Mouse (Mus musculus): ENCODE data around the gene Fam111a. TPM values are rescaled to one million over a fixed set of nuclear protein-coding genes. Genes with fewer than 3 reads are reported as not detected.

Fam111a gene
- polyA plus RNA-seq, 1 experiment from 2014 or later = 5.1 TPM

DNA sequence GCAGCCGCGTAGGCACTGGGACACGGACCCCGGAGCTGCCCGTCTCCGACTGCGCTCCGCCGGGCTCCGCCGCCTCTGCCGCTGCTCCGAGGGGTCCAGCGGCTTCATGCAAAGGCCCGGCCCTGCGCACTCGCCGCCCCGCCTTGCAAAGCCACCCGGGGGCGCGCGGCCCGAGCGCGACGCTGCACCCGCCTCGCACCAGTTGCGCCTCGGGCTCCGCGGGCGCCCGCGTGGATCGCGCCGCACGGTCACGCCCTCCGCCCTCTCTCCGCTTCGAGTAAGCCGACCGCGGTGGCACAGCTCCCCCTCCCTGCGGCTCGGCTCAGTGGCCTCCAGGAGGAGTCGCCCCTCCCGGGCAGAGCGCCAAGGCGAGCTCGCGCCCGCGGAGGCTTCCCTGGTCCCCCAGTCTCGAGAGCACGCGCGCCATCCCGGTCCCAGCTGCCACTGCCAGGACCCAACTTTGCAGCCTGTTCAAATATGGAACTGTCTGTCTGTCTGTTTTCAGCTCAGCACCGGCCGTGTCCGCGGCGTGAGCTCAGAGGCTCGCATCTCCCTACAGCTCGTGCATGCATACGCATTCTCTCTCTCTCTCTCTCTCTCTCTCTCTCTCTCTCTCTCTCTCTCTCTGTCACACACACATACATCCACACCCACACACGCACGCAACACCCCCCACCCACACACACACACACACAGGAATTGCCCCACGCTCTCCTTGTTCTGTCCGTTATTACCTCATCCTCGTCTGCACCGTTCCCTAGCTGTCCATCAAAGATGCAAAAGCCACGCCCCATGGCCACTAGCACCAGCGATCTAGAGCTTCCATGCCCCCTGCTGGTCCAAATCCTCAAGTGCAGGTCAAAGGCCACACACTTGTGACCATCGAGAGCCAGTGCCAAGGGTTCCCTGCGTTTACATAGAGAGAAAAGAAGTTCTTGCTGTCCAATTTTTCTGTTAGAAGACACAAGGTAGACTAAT lies 43.9 kb upstream of the Fam111a start, which contains the start of gene Dtx4:
TSS of gene Dtx4 (minus strand) at position 85 of the 978 bp plus-strand sequence.
- Histone ChIP-seq H3K27ac (ENCODE audit: low read depth, low read length) (peak within 1 kb of the TSS; percentile 95), H3K27me3 (ENCODE audit: control insufficient read depth, insufficient read depth, low read length) (no peaks in the 10 kb centered on the region), H3K36me3 (ENCODE audit: control insufficient read depth, insufficient read depth, low read length) (no peaks in the 10 kb centered on the region), H3K9ac (replicated peaks; ENCODE audit: low read depth, low read length) (peak within 1 kb of the TSS; percentile 95), H3K4me1 (ENCODE audit: control insufficient read depth, insufficient read depth, low read length) (peaks cover 9% of the 10 kb centered on the region; the same call in 1 of the 2 replicates), H3K4me3 (ENCODE audit: low read depth, low read length) (peak within 1 kb of the TSS; percentile 92), H3K9me3 (ENCODE audit: control insufficient read depth, low read length) (no peaks in the 10 kb centered on the region), H3K4me2 (ENCODE audit: low read depth, low read length) (peak within 1 kb of the TSS; percentile 70)
- under 1% methylated on average over 62 of the region's 80 CpGs for WGBS
- ATAC-seq (ENCODE audit: low read depth) = peak; percentile 93

DNA sequence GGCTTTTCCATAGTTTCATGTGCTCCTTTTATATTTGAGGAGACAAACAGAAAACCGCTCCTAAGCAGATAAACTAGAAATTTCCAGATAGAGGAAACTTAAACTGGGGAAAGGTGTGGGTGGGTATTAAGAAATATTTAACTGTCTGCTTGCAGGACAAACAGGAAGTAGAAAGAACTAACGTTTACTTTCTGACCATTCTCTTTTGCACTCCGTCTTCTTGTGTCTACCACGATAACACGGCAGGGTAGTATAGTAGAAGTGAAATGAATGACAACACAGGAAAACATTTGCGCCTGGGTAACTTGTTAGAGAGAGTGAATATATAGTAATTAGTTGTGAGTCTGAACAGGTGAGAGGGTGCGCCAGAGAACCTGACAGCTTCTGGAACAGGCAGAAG lies 42.8 kb upstream of the Fam111a start:
- Histone ChIP-seq H3K9ac (replicated peaks; ENCODE audit: low read depth, low read length) (no peak overlapping the region), H3K4me1 (ENCODE audit: control insufficient read depth, insufficient read depth, low read length) (peaks cover 9% of the 10 kb centered on the region; the same call in 1 of the 2 replicates), H3K4me3 (ENCODE audit: low read depth, low read length) (no peak overlapping the region), H3K27ac (ENCODE audit: low read depth, low read length) (no peak overlapping the region), H3K36me3 (ENCODE audit: control insufficient read depth, insufficient read depth, low read length) (no peaks in the 10 kb centered on the region), H3K27me3 (ENCODE audit: control insufficient read depth, insufficient read depth, low read length) (no peaks in the 10 kb centered on the region), H3K9me3 (ENCODE audit: control insufficient read depth, low read length) (no peaks in the 10 kb centered on the region), H3K4me2 (ENCODE audit: low read depth, low read length) (no peak overlapping the region)
- 92% methylated on average over 7 of the region's 7 CpGs for WGBS
- ATAC-seq (ENCODE audit: low read depth) = no peak

DNA sequence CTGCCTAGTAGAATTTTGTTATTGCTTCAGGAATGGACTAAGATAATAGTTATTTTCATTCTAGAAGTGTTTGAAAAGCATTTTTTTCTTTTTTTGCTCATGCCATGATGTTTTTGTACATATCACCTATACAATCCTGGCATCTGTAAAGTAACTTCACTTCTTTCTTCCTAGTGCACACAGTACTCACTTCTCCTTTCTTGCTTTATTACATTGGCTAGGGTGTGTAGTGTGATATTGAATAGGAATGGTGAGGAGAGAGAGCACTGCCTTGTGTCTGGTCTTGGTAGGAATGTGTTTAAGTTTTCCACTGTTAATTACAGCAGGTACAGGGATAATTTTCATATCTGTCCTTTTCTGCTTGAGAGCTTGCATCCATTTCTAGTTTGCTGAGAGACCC lies 30.9 kb upstream of the Fam111a start:
- H3K4me1 ChIP-seq (ENCODE audit: control insufficient read depth, insufficient read depth, low read length) = no peaks in the 10 kb centered on the region
- H3K27ac ChIP-seq (ENCODE audit: low read depth, low read length) = no peak overlapping the region
- no peak for ATAC-seq (ENCODE audit: low read depth)
- H3K36me3 ChIP-seq (ENCODE audit: control insufficient read depth, insufficient read depth, low read length) = no peaks in the 10 kb centered on the region
- no peaks in the 10 kb centered on the region for H3K9me3 ChIP-seq (ENCODE audit: control insufficient read depth, low read length)
- no peak overlapping the region for H3K9ac ChIP-seq (replicated peaks; ENCODE audit: low read depth, low read length)
- H3K27me3 ChIP-seq (ENCODE audit: control insufficient read depth, insufficient read depth, low read length) = no peaks in the 10 kb centered on the region
- no peak overlapping the region for H3K4me2 ChIP-seq (ENCODE audit: low read depth, low read length)
- H3K4me3 ChIP-seq (ENCODE audit: low read depth, low read length) = no peak overlapping the region

DNA sequence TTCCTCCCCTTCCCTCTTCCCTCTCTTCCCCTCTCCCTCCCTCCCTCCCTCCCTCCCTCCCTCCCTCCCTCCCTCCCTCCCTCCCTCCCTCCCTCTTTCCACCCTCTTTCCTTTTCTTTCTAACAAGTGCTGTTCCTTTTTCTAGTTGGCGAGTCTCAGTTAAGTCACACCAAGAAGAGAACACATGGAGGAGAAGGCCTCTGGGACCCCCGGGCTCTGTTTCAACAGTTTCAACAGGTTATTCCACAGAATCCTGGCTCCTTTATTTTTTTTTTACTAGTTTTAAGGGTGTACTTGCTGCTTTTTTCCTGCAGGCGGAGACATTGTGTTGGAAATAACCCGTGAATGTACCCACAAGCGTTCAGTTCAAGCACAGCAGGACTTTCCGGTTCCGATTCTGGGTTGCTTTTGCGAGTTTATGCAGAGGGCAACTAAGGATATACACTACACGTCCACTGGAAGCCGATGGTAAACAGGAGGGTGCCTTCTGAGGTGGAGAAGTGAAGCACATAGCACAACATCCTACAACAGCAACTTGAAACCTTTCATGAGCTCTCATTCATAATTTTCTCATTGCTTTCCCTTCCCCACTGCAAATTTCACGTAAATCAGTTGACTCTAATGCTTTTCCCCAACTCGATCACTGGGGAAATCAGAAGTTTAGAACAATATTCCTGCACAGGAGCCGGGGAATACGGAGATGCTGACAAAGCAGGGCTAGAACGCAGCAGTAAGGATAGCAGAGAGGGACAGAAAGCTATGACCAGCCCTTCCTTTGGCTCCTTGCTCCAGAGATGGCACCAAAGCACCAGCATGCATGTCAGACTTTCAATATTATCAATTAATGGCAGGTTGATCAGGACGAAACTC lies 27.6 kb upstream of the Fam111a start:
- H3K9me3 ChIP-seq (ENCODE audit: control insufficient read depth, low read length) = no peaks in the 10 kb centered on the region
- peak overlapping the region; percentile 54 for H3K9ac ChIP-seq (replicated peaks; ENCODE audit: low read depth, low read length)
- H3K4me1 ChIP-seq (ENCODE audit: control insufficient read depth, insufficient read depth, low read length) = no peaks in the 10 kb centered on the region
- no peaks in the 10 kb centered on the region for H3K27me3 ChIP-seq (ENCODE audit: control insufficient read depth, insufficient read depth, low read length)
- peak overlapping the region; percentile 43 for H3K4me3 ChIP-seq (ENCODE audit: low read depth, low read length)
- H3K36me3 ChIP-seq (ENCODE audit: control insufficient read depth, insufficient read depth, low read length) = no peaks in the 10 kb centered on the region
- WGBS = 2% methylated on average over 16 of the region's 16 CpGs
- H3K4me2 ChIP-seq (ENCODE audit: low read depth, low read length) = peak overlapping the region; percentile 63
- H3K27ac ChIP-seq (ENCODE audit: low read depth, low read length) = no peak overlapping the region
- ATAC-seq (ENCODE audit: low read depth) = peak; percentile 91

DNA sequence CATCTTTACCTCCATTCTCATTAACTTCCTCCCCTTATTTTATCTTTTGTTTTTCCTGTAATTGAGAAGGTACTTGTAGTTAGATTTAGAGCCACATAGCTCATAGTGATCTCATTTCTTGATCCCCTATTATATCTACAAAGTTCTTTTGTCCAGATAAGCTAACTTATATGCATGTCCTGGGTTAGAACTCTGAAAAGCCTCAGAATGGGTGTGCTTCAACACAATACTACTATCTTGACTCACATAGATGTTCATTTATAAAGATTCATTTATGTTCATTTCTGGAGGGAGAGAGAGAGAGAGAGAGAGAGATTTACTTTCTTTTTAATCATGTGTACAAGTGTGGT lies 27.0 kb upstream of the Fam111a start:
- H3K4me2 ChIP-seq (ENCODE audit: low read depth, low read length) = peak overlapping the region; percentile 63
- H3K4me1 ChIP-seq (ENCODE audit: control insufficient read depth, insufficient read depth, low read length) = no peaks in the 10 kb centered on the region
- no peak overlapping the region for H3K27ac ChIP-seq (ENCODE audit: low read depth, low read length)
- no peaks in the 10 kb centered on the region for H3K27me3 ChIP-seq (ENCODE audit: control insufficient read depth, insufficient read depth, low read length)
- H3K36me3 ChIP-seq (ENCODE audit: control insufficient read depth, insufficient read depth, low read length) = no peaks in the 10 kb centered on the region
- peak overlapping the region; percentile 54 for H3K9ac ChIP-seq (replicated peaks; ENCODE audit: low read depth, low read length)
- peak overlapping the region; percentile 43; the same call in 1 of the 2 replicates for H3K4me3 ChIP-seq (ENCODE audit: low read depth, low read length)
- H3K9me3 ChIP-seq (ENCODE audit: control insufficient read depth, low read length) = no peaks in the 10 kb centered on the region
- peak; percentile 10; the same call in 1 of the 2 replicates for ATAC-seq (ENCODE audit: low read depth)

DNA sequence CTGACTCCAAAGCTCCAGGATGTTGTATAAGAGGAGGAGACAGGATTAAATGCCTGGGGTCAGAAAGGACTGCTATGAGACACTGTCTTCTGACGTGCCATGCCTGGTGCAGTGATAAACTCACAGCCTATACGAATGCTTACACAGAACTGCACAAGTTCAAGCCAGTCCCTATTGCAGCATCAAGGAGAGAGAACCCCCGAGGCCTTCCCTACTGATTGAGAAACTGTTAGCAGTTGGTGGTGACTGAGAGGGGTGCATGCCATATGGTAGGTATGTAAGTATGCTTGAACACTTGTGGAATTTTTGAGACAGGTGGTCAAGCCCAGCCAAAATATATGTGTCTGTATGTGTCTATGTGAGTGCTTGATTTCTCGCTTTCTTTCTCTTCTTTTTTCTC lies 22.2 kb upstream of the Fam111a start:
- ATAC-seq (ENCODE audit: low read depth) = no peak
- Histone ChIP-seq H3K4me2 (ENCODE audit: low read depth, low read length) (no peak overlapping the region), H3K9ac (replicated peaks; ENCODE audit: low read depth, low read length) (no peak overlapping the region), H3K27ac (ENCODE audit: low read depth, low read length) (no peak overlapping the region), H3K9me3 (ENCODE audit: control insufficient read depth, low read length) (no peaks in the 10 kb centered on the region), H3K4me3 (ENCODE audit: low read depth, low read length) (no peak overlapping the region), H3K36me3 (ENCODE audit: control insufficient read depth, insufficient read depth, low read length) (no peaks in the 10 kb centered on the region), H3K4me1 (ENCODE audit: control insufficient read depth, insufficient read depth, low read length) (no peaks in the 10 kb centered on the region), H3K27me3 (ENCODE audit: control insufficient read depth, insufficient read depth, low read length) (no peaks in the 10 kb centered on the region)
- 63% methylated on average over 4 of the region's 4 CpGs for WGBS

DNA sequence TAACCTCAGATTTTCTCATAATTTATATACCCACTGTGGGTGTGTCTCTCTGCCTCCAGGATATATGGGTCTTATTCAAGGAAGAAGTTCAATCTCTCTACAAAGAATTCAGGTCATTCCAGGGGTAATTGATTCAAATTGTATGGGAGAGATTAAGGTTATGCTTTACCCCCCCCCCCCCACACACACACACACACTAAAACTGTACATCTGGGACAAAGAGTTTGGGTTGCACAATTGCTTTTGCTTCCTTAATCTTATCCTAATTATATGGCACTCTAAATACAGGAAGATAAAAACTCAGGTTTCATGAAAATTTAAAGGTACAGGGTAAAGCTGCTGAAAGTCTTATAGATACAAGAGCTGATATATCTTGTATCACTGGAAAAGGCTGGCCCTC lies 8.4 kb upstream of the Fam111a start:
- Histone ChIP-seq H3K36me3 (ENCODE audit: control insufficient read depth, insufficient read depth, low read length) (no peaks in the 10 kb centered on the region), H3K27ac (ENCODE audit: low read depth, low read length) (no peak overlapping the region), H3K9ac (replicated peaks; ENCODE audit: low read depth, low read length) (no peak overlapping the region), H3K4me3 (ENCODE audit: low read depth, low read length) (no peak overlapping the region), H3K27me3 (ENCODE audit: control insufficient read depth, insufficient read depth, low read length) (no peaks in the 10 kb centered on the region), H3K4me1 (ENCODE audit: control insufficient read depth, insufficient read depth, low read length) (no peaks in the 10 kb centered on the region), H3K9me3 (ENCODE audit: control insufficient read depth, low read length) (no peaks in the 10 kb centered on the region), H3K4me2 (ENCODE audit: low read depth, low read length) (no peak overlapping the region)
- ATAC-seq (ENCODE audit: low read depth) = no peak

DNA sequence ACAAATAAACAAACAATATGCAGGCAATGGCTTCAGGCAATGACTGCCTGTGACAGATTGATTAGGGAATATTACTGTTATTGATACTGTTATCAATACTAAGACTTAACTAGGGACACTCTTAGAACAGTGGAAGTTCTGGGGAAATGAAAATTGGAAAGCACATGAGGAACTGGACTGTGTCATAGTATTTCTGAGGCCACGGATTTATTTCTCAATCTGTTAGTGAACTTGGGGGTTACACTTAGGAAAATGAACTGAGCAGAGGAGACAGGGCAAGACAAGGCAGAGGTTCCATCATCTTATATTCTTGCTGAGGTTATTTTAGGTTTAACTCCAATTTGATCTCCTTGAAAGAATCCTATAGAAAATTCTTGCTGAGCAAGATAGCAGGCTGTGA lies 5.6 kb upstream of the Fam111a start:
- WGBS = 89% methylated on average over 1 of the region's 1 CpGs

DNA sequence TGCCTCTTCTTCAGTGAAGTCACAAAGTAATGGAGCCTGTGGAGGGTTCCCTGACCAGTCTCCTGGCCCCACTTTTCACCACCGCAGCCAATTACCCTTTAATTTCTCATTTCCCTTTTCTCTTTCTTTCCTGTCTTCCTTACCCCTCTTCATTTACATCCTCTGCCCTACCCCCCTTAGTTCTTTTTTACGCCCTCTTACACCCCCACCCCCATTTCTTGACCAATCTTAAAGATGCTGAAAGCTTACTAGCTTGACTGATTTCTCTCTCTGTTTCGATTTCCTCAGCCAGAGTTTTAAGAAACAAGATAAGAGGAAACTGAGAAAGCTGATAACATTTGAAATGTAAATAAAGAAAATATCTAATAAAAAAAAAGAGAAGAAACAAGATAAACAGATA lies 4.8 kb upstream of the Fam111a start:
- Histone ChIP-seq H3K9me3 (ENCODE audit: control insufficient read depth, low read length) (no peaks in the 10 kb centered on the region), H3K4me1 (ENCODE audit: control insufficient read depth, insufficient read depth, low read length) (no peaks in the 10 kb centered on the region), H3K4me2 (ENCODE audit: low read depth, low read length) (no peak overlapping the region), H3K27me3 (ENCODE audit: control insufficient read depth, insufficient read depth, low read length) (no peaks in the 10 kb centered on the region), H3K36me3 (ENCODE audit: control insufficient read depth, insufficient read depth, low read length) (no peaks in the 10 kb centered on the region), H3K27ac (ENCODE audit: low read depth, low read length) (no peak overlapping the region), H3K4me3 (ENCODE audit: low read depth, low read length) (no peak overlapping the region), H3K9ac (replicated peaks; ENCODE audit: low read depth, low read length) (no peak overlapping the region)
- no peak for ATAC-seq (ENCODE audit: low read depth)
- WGBS = 60% methylated on average over 3 of the region's 3 CpGs

More for the DNA sequence above, 5.6 kb upstream of the Fam111a start:
- no peak for ATAC-seq (ENCODE audit: low read depth)
- Histone ChIP-seq H3K27me3 (ENCODE audit: control insufficient read depth, insufficient read depth, low read length) (no peaks in the 10 kb centered on the region), H3K9me3 (ENCODE audit: control insufficient read depth, low read length) (no peaks in the 10 kb centered on the region), H3K27ac (ENCODE audit: low read depth, low read length) (no peak overlapping the region), H3K9ac (replicated peaks; ENCODE audit: low read depth, low read length) (no peak overlapping the region), H3K4me2 (ENCODE audit: low read depth, low read length) (no peak overlapping the region), H3K36me3 (ENCODE audit: control insufficient read depth, insufficient read depth, low read length) (no peaks in the 10 kb centered on the region), H3K4me3 (ENCODE audit: low read depth, low read length) (no peak overlapping the region), H3K4me1 (ENCODE audit: control insufficient read depth, insufficient read depth, low read length) (no peaks in the 10 kb centered on the region)
